Mouse (Mus musculus) liver, embryonic 16.5 days (tissue): ENCODE results near the gene Mylk2. TPM values are rescaled to one million over a fixed set of nuclear protein-coding genes. Genes with fewer than 3 reads are reported as not detected.

Experiments used
- ATAC-seq: fragments of 200-750 bp; cut with Nextera tagmentation; 2 replicates; pipeline ENCODE4 v1.8.0; 2017; ENCODE audit warnings: low read depth, mild to moderate bottlenecking, moderate number of reproducible peaks, moderate library complexity
- H3K27ac ChIP-seq: fragments of 300-500 bp; sonication (generic); 2 replicates; pipeline ENCODE4 v1.5.1; 2014; ENCODE audit warnings: mild to moderate bottlenecking, low read length
- H3K27me3 ChIP-seq: fragments of 300-500 bp; sonication (generic); 2 replicates; pipeline ENCODE4 v1.6.1; 2014; ENCODE audit warnings: low read depth, low read length, mixed read lengths; ENCODE audit not compliant: control insufficient read depth, insufficient read depth
- H3K36me3 ChIP-seq: fragments of 300-500 bp; sonication (generic); 2 replicates; pipeline ENCODE4 v1.6.1; 2014; ENCODE audit warnings: mild to moderate bottlenecking; ENCODE audit not compliant: control insufficient read depth, insufficient read depth
- H3K4me1 ChIP-seq: fragments of 300-500 bp; sonication (generic); 2 replicates; pipeline ENCODE4 v1.6.1; 2014; ENCODE audit warnings: low read depth, low read length, mixed read lengths; ENCODE audit not compliant: control insufficient read depth
- H3K4me2 ChIP-seq: fragments of 300-500 bp; sonication (generic); 2 replicates; pipeline ENCODE4 v1.6.1; 2014; ENCODE audit warnings: low read depth, low read length, mixed read lengths
- H3K4me3 ChIP-seq: fragments of 300-500 bp; sonication (generic); 2 replicates; pipeline ENCODE4 v1.5.1; 2014; ENCODE audit warnings: low read depth, mild to moderate bottlenecking, low read length
- H3K9ac ChIP-seq: fragments of 300-500 bp; sonication (generic); 2 replicates; pipeline ENCODE4 v1.6.1; 2014; ENCODE audit warnings: low read depth, low read length
- H3K9me3 ChIP-seq: fragments of 300-500 bp; sonication (generic); replicated peaks from 2 replicates; pipeline ENCODE4 v1.6.1; 2016; ENCODE audit warnings: low read length; ENCODE audit not compliant: control insufficient read depth
- WGBS: fragments of 180-500 bp; shearing (Covaris S2); extraction: QIAGEN DNeasy Blood & Tissue Kit; methylation state at CpG from one replicate; pipeline ENCODE4 v1.1.7; 2014; ENCODE audit not compliant: insufficient replicate concordance; 5-methylcytosine and 5-hydroxymethylcytosine counted together
- polyA plus RNA-seq: library from polyadenylated mRNA; unstranded; fragments of >200 nt; fragmentation: Nextera tagmentation; extraction: Ambion mirVana; gene quantifications from 2 replicates; pipeline ENCODE4 v1.2.1, GENCODE M21; 2015

Mylk2 gene
- polyA plus RNA-seq, 1 experiment from 2014 or later, result 0.24 TPM

DNA sequence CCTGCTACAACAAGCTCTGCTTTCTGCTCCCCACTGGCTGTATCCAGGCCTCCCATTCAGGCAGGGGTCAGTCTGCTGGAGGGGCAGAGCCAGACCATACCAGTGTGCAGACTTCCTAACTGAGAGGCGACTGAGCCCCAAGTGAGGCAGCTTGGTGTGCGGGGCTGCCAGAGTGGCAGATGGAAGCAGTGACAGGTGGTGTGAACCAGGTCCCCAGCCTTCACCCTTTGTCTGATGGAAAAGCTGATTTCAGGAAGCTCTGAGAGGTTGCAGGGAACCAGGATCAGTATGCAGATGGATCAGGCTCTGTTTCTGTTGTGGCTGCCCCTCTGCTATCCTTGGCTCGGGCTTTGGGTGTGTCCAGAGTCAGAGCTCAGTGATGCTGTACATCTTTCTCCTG lies 12.5 kb downstream of the Mylk2 start:
- WGBS, result 72% methylated on average over 3 of the region's 3 CpGs
- H3K27me3 ChIP-seq, result no peaks in the 10 kb centered on the region
- H3K9ac ChIP-seq, result no peak overlapping the region
- no peak overlapping the region for H3K4me2 ChIP-seq
- no peak for ATAC-seq
- no peak overlapping the region for H3K27ac ChIP-seq
- no peaks in the 10 kb centered on the region for H3K9me3 ChIP-seq
- H3K4me3 ChIP-seq, result no peak overlapping the region
- H3K4me1 ChIP-seq, result no peaks in the 10 kb centered on the region
- no peaks in the 10 kb centered on the region for H3K36me3 ChIP-seq

DNA sequence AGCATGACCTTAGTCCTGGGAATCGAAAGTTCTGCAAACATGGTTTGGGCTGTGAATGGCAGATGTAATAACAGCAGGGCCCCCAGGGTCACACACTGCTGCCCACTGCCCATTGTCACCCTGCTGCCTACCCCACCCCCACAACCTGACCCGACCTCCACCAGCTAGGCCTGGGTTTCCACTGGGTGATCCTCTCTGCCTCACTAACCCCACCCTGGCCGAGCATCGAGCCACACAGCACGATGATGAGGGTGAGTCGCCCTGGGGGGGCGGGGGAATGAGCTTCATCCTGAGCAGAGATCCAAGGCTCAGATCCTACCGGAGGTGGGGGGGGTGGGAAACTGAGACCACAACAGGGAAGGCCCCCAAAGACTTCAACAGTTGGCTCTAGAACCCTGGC lies 13.0 kb downstream of the Mylk2 start:
- Histone ChIP-seq H3K36me3 (no peaks in the 10 kb centered on the region), H3K27me3 (no peaks in the 10 kb centered on the region), H3K9me3 (no peaks in the 10 kb centered on the region), H3K27ac (no peak overlapping the region), H3K4me2 (no peak overlapping the region), H3K4me1 (no peaks in the 10 kb centered on the region), H3K9ac (no peak overlapping the region), H3K4me3 (no peak overlapping the region)
- 45% methylated on average over 8 of the region's 8 CpGs for WGBS
- ATAC-seq, result no peak

DNA sequence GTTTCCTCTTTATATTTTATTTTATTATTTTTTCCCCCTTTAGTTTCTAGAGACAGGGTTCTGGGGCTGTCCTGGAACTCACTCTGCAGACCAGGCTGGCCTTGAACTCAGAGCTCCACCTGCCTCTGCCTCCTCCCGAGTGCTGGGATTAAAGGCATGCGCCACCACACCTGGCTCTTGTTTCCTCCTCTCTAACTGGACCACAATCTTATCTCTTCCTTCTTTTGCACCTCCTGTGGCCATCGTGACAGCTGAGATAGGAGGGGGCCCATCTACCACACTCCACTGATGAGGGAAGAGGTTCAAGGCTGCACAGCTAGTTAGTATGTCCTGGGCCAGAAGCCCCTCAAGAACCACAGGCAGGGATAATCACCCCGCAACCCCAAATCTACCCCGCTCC lies 13.4 kb downstream of the Mylk2 start:
- Histone ChIP-seq H3K27me3 (no peaks in the 10 kb centered on the region), H3K27ac (no peak overlapping the region), H3K4me3 (no peak overlapping the region), H3K36me3 (no peaks in the 10 kb centered on the region), H3K4me1 (no peaks in the 10 kb centered on the region), H3K9ac (no peak overlapping the region), H3K9me3 (no peaks in the 10 kb centered on the region), H3K4me2 (no peak overlapping the region)
- ATAC-seq, result no peak
- 38% methylated on average over 5 of the region's 5 CpGs for WGBS

DNA sequence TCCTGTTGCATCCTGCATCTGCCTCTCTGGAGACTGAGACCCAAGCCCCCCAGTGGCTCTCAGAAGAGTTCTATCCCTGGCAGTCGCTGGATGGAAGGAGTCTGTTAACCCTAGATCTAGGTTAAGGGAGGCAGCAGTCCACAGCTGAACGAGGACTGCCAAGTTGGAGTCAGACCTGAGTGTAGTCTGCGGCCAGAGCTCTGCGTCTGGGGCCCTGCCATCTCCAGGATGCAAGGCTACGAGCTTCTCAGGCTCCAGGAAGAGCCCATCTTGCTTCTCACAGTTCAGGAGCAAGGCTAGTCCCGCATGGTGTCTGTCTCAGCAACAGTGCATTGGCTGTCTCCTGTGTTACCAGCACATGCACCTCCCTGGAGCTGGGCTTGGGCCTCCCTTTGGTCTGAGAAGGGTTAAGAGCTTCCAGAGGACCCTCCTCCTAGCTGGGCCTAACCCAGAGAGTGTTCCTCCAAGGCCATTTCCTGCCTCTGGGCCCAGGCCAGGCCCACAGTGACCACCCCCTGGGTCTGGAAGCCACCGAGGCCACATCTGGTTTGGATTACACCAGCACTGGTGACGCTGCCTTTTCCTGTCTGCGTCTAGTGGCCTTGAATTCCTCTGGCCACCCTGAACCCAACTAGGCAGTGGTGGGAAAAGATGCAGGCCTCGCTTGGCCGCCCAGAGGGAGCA lies 14.2 kb downstream of the Mylk2 start:
- H3K36me3 ChIP-seq, result no peaks in the 10 kb centered on the region
- H3K27me3 ChIP-seq, result no peaks in the 10 kb centered on the region
- H3K27ac ChIP-seq, result no peak overlapping the region
- no peaks in the 10 kb centered on the region for H3K9me3 ChIP-seq
- H3K4me1 ChIP-seq, result no peaks in the 10 kb centered on the region
- H3K9ac ChIP-seq, result no peak overlapping the region
- H3K4me3 ChIP-seq, result no peak overlapping the region
- peak; percentile 60 for ATAC-seq
- WGBS, result 43% methylated on average over 11 of the region's 11 CpGs
- H3K4me2 ChIP-seq, result no peak overlapping the region

DNA sequence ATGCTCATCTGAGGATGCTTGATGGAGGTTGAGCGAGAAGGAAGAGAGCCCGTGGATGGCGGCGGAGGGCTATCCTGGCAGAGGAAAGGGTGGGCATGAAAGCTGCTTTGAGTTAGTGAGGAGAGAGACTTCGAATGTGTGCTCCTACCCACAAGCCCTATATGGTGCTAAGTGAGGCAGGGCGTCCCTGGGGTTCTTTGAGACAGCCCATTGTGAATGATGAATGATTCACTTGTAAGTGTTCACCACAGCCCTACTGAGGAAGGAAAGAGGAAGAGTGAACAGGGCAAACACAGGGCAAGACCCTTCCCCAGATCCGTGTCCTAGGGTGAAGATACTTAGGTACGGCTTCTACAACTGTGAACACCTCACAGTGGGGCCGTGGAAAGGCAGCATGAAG lies 15.7 kb downstream of the Mylk2 start:
- no peaks in the 10 kb centered on the region for H3K4me1 ChIP-seq
- WGBS, result 38% methylated on average over 9 of the region's 9 CpGs
- no peaks in the 10 kb centered on the region for H3K27me3 ChIP-seq
- no peak overlapping the region for H3K27ac ChIP-seq
- no peak overlapping the region for H3K4me3 ChIP-seq
- H3K9me3 ChIP-seq, result no peaks in the 10 kb centered on the region
- H3K36me3 ChIP-seq, result no peaks in the 10 kb centered on the region
- no peak for ATAC-seq
- H3K9ac ChIP-seq, result no peak overlapping the region
- H3K4me2 ChIP-seq, result no peak overlapping the region

DNA sequence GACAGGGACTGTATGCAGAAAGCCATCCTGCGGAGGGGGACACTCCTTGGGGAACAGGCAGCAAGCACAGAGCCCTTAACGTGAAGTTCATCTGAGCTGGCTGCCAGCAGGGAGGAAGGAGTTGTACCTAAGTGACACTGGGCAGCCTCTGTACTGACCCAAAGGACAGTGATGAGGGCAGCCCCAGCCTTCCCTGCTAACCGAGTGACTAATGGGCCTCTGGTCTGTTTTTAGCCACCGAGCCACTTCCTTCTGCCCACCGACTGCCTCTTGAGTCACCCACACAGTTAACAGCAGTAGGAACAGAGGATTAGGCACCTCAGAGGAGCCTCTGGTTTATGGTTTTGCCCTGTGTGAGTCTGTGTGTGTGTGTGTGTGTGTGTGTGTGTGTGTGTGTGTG lies 16.2 kb downstream of the Mylk2 start:
- Histone ChIP-seq H3K4me1 (no peaks in the 10 kb centered on the region), H3K36me3 (no peaks in the 10 kb centered on the region), H3K27me3 (no peaks in the 10 kb centered on the region), H3K27ac (no peak overlapping the region), H3K9ac (no peak overlapping the region), H3K9me3 (no peaks in the 10 kb centered on the region), H3K4me2 (no peak overlapping the region), H3K4me3 (no peak overlapping the region)
- no peak for ATAC-seq
- WGBS, result 12% methylated on average over 5 of the region's 5 CpGs

DNA sequence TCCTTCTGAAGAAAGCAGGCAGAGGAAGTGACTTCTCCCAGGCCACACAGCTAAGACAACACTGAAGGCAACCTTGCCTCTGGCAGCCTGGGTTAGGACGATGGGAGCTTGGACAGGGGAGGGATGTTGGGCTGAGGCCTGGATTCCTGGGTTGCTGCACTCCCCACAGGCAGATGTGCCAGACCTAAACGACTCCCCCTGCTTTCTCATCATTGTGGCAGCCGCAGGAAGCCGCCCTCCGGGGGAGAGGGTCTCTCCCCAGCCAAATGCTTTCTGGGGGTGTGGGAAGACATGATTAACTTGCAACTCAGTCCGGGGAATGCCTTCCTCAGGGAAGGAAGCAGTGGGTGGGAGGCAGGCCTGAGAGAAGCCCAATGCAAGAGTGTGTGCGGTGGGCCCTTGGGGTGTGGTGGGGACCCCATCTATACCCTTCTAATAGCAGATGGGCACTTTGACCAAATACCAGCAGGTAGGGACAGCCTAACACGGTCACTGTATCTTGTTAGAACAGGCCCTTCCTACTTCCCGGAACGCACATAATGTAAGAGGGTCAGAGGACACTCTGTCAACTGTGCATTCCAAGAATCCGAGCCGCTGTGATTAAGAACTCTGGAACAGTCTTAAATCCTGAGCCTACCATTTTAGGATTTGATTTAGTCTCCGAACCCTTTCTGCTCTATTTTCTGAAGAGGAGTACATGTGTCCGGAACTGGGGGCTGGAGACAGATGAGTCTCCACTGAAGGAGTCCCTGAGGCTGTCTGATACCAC lies 17.3 kb downstream of the Mylk2 start:
- Histone ChIP-seq H3K27me3 (no peaks in the 10 kb centered on the region), H3K4me1 (no peaks in the 10 kb centered on the region), H3K4me2 (no peak overlapping the region), H3K9ac (no peak overlapping the region), H3K36me3 (no peaks in the 10 kb centered on the region), H3K9me3 (no peaks in the 10 kb centered on the region), H3K4me3 (no peak overlapping the region), H3K27ac (no peak overlapping the region)
- 48% methylated on average over 14 of the region's 14 CpGs for WGBS
- no peak for ATAC-seq

DNA sequence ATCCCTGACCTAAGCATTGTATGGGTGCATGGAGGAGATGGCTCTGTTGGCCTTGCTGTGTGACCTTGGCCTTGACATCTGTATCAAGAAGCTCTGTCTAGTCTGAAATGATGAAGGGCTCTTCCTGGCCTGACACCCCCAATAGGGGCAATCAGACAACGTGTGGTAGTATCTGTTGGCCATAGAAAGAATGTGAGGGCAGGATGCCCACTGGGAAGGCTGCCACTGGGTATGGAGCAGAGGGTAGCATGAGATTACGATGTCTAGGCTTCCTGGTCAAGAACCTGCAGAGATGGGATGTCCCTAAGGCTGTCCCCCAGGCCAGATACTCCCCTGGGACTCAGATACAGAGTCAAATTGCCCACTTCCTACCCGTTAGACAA lies 17.8 kb downstream of the Mylk2 start:
- Histone ChIP-seq H3K4me2 (no peak overlapping the region), H3K36me3 (no peaks in the 10 kb centered on the region), H3K27ac (no peak overlapping the region), H3K9ac (no peak overlapping the region), H3K4me1 (no peaks in the 10 kb centered on the region), H3K27me3 (no peaks in the 10 kb centered on the region), H3K4me3 (no peak overlapping the region), H3K9me3 (no peaks in the 10 kb centered on the region)
- ATAC-seq, result no peak
- 43% methylated on average over 3 of the region's 3 CpGs for WGBS

DNA sequence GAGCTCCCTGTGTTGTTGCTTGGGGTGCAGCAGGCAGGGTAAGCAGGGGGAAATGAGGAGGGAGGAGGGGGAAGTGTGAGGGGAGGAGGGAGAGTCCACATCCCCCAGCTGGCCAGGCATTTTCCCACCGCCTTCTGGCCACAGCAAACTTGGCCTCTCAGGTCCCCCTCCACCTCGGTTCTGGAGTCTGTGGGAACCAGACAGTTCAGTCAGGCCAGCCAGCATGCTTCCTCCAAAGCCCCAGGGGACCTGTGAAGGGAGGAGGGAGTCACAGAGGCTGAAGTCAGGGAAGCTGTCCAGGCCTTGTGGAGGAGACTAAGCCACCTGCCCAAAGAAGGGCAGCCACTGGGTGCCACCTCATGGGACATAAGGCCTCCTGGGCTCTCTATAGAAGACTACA lies 19.1 kb downstream of the Mylk2 start:
- no peaks in the 10 kb centered on the region for H3K4me1 ChIP-seq
- no peaks in the 10 kb centered on the region for H3K27me3 ChIP-seq
- H3K4me2 ChIP-seq, result no peak overlapping the region
- H3K27ac ChIP-seq, result no peak overlapping the region
- no peak overlapping the region for H3K9ac ChIP-seq
- ATAC-seq, result no peak
- H3K9me3 ChIP-seq, result no peaks in the 10 kb centered on the region
- H3K4me3 ChIP-seq, result no peak overlapping the region
- no peaks in the 10 kb centered on the region for H3K36me3 ChIP-seq
- WGBS, result 25% methylated on average over 2 of the region's 2 CpGs
